Comparison of ENCODE assay signal across 18 mouse cellular contexts in genomic region chr9:52152076-52152826, GRCm38 (mm10). TPM values are rescaled to one million over a fixed set of nuclear protein-coding genes. Genes with fewer than 3 reads are reported as not detected.
DNase-seq lines count a peak whose midpoint lies in the region; ATAC-seq and TF ChIP-seq lines count a peak whose summit lies in the region.
"Had no signal": no experiment of that assay in that cellular context is flagged by ENCODE, and none has a peak within 500 bp of the region (broad histone marks: within the 10 kb centered on the region; RNA-seq: fewer than 3 reads in every experiment).

No protein-coding gene starts in this region.

- no peak overlapping the region for H3K9ac ChIP-seq in hindbrain, embryonic 12.5 days
- H3K9ac ChIP-seq in hindbrain, postnatal 0 days (replicated peaks; ENCODE audit: low read length) = no peak overlapping the region
- 0 out of 2 replicates have a peak overlapping the region, but pooled peaks have one; percentile 22 for H3K9ac ChIP-seq in hindbrain, embryonic 14.5 days
- H3K9ac ChIP-seq in midbrain, embryonic 16.5 days (ENCODE audit: low read depth, low read length) = 0 out of 2 replicates have a peak overlapping the region, but pooled peaks have one; percentile 0
- H3K9ac ChIP-seq: heart, embryonic 12.5 days; liver, embryonic 15.5 days had no signal

- no peaks in the 10 kb centered on the region for H3K27me3 ChIP-seq in hindbrain, embryonic 12.5 days
- no peaks in the 10 kb centered on the region for H3K27me3 ChIP-seq in hindbrain, postnatal 0 days (ENCODE audit: insufficient read depth, low read length)
- H3K27me3 ChIP-seq in hindbrain, embryonic 14.5 days (ENCODE audit: control insufficient read depth, insufficient read depth, low read length) = no peaks in the 10 kb centered on the region
- H3K27me3 ChIP-seq in midbrain, embryonic 16.5 days (ENCODE audit: control insufficient read depth, insufficient read depth, low read depth, low read length) = no peaks in the 10 kb centered on the region
- H3K27me3 ChIP-seq: heart, embryonic 12.5 days; liver, embryonic 15.5 days had no signal

- no peaks in the 10 kb centered on the region for H3K36me3 ChIP-seq in hindbrain, embryonic 12.5 days
- no peaks in the 10 kb centered on the region for H3K36me3 ChIP-seq in hindbrain, postnatal 0 days (ENCODE audit: insufficient read depth, low read length)
- no peaks in the 10 kb centered on the region for H3K36me3 ChIP-seq in hindbrain, embryonic 14.5 days (replicated peaks; ENCODE audit: control insufficient read depth, insufficient read depth)
- H3K36me3 ChIP-seq in midbrain, embryonic 16.5 days (ENCODE audit: control insufficient read depth, insufficient read depth, low read length) = no peaks in the 10 kb centered on the region
- H3K36me3 ChIP-seq: embryonic facial prominence, embryonic 10.5 days; heart, embryonic 12.5 days; liver, embryonic 15.5 days had no signal

- no peak for ATAC-seq in hindbrain, embryonic 12.5 days (ENCODE audit: low FRiP score)
- no peak for ATAC-seq in hindbrain, postnatal 0 days
- no peak for ATAC-seq in hindbrain, embryonic 14.5 days (ENCODE audit: low FRiP score)
- no peak for ATAC-seq in midbrain, embryonic 16.5 days
- ATAC-seq: lung, postnatal 0 days had no signal

- TF ChIP-seq CTCF in hindbrain, postnatal 0 days (IDR thresholded peaks at IDR 0.05; ENCODE audit: low read depth) = no peak

- H3K4me3 ChIP-seq in hindbrain, embryonic 12.5 days = no peak overlapping the region
- H3K4me3 ChIP-seq in hindbrain, postnatal 0 days (ENCODE audit: low read length) = no peak overlapping the region
- H3K4me3 ChIP-seq in hindbrain, embryonic 14.5 days (replicated peaks; ENCODE audit: low read length) = no peak overlapping the region
- no peak overlapping the region for H3K4me3 ChIP-seq in midbrain, embryonic 16.5 days (ENCODE audit: low read depth, low read length)
- H3K4me3 ChIP-seq: embryonic facial prominence, embryonic 10.5 days; heart, embryonic 12.5 days; liver, embryonic 15.5 days had no signal

- peak overlapping the region; percentile 52 for H3K27ac ChIP-seq in hindbrain, embryonic 12.5 days
- H3K27ac ChIP-seq in hindbrain, postnatal 0 days = no peak overlapping the region
- peak overlapping the region; percentile 72 for H3K27ac ChIP-seq in hindbrain, embryonic 14.5 days
- peak overlapping the region; percentile 1; the same call in 1 of the 2 replicates for H3K27ac ChIP-seq in midbrain, embryonic 16.5 days (ENCODE audit: low read length)
- H3K27ac ChIP-seq: embryonic facial prominence, embryonic 10.5 days; liver, embryonic 15.5 days had no signal

- intact Hi-C loops in heart, postnatal 10 days (cut with DNase I) = no loop called here

- WGBS in hindbrain, embryonic 12.5 days = 68% methylated on average over 6 of the region's 6 CpGs
- WGBS in hindbrain, postnatal 0 days = 54% methylated on average over 6 of the region's 6 CpGs
- 51% methylated on average over 6 of the region's 6 CpGs for WGBS in hindbrain, embryonic 14.5 days
- 24% methylated on average over 6 of the region's 6 CpGs for WGBS in midbrain, embryonic 16.5 days

- peaks cover 37% of the 10 kb centered on the region for H3K4me1 ChIP-seq in hindbrain, embryonic 12.5 days
- H3K4me1 ChIP-seq in hindbrain, postnatal 0 days (ENCODE audit: insufficient read depth, low read length) = peaks cover 8% of the 10 kb centered on the region; the same call in 1 of the 2 replicates
- H3K4me1 ChIP-seq in hindbrain, embryonic 14.5 days (replicated peaks; ENCODE audit: control insufficient read depth, insufficient read depth, low read length) = peaks cover 46% of the 10 kb centered on the region
- H3K4me1 ChIP-seq in midbrain, embryonic 16.5 days (ENCODE audit: control insufficient read depth, insufficient read depth, low read length) = peaks cover 37% of the 10 kb centered on the region
- H3K4me1 ChIP-seq: liver, embryonic 15.5 days had no signal

- H3K4me2 ChIP-seq in hindbrain, embryonic 12.5 days (replicated peaks) = no peak overlapping the region
- no peak overlapping the region for H3K4me2 ChIP-seq in hindbrain, postnatal 0 days (ENCODE audit: low read depth, low read length)
- no peak overlapping the region for H3K4me2 ChIP-seq in hindbrain, embryonic 14.5 days (replicated peaks)
- no peak overlapping the region for H3K4me2 ChIP-seq in midbrain, embryonic 16.5 days (ENCODE audit: low read length)
- H3K4me2 ChIP-seq: heart, embryonic 12.5 days; liver, embryonic 15.5 days had no signal

- DNase-seq in hindbrain, postnatal 0 days (ENCODE audit: low spot score) = no peak
- DNase-seq in hindbrain, embryonic 14.5 days (ENCODE audit: low spot score) = no peak
- no peak for DNase-seq in cerebellum, adult 18-20 months
- DNase-seq in heart, postnatal 10 days = no peak
- no peak for DNase-seq in right cerebral cortex, postnatal 36 days (ENCODE audit: low spot score in 2 of 2)
- DNase-seq: adrenal gland, postnatal 10 days; cerebellum, adult 11-12 months; gastrocnemius, postnatal 36 days; heart, postnatal 36 days; kidney, adult 11 months; kidney, postnatal 10 days; thymus, postnatal 4 days had no signal

- H3K9me3 ChIP-seq in hindbrain, embryonic 12.5 days (replicated peaks) = no peaks in the 10 kb centered on the region
- H3K9me3 ChIP-seq in hindbrain, postnatal 0 days (ENCODE audit: low read length) = no peaks in the 10 kb centered on the region
- H3K9me3 ChIP-seq in hindbrain, embryonic 14.5 days (ENCODE audit: control insufficient read depth, low read length) = no peaks in the 10 kb centered on the region
- no peaks in the 10 kb centered on the region for H3K9me3 ChIP-seq in midbrain, embryonic 16.5 days (replicated peaks; ENCODE audit: control insufficient read depth, low read length, poor library complexity, severe bottlenecking)
- H3K9me3 ChIP-seq: embryonic facial prominence, embryonic 10.5 days; heart, embryonic 12.5 days; liver, embryonic 15.5 days had no signal

RNA-seq across cellular contexts. Expression of gene Zc3h12c, which starts 16.1 kb away (rescaled TPM):
- 8.9 and 9.4 TPM in 2 replicates for polyA plus RNA-seq in hindbrain, embryonic 12.5 days (2016; fragmentation: Nextera tagmentation; extraction: Ambion mirVana)
- total RNA-seq in hindbrain, postnatal 0 days (2014; rRNA removed) = 10.8 and 11.8 TPM in 2 replicates
- 3.4 and 3.5 TPM in 2 replicates for polyA plus RNA-seq in hindbrain, postnatal 0 days (2015; fragmentation: Nextera tagmentation; extraction: Ambion mirVana)
- polyA plus RNA-seq in hindbrain, embryonic 14.5 days (2014; fragmentation: Nextera tagmentation; extraction: Ambion mirVana) = 7.1 and 7.2 TPM in 2 replicates
- 3.9 and 5.6 TPM in 2 replicates for polyA plus RNA-seq in midbrain, embryonic 16.5 days (2015; fragmentation: Nextera tagmentation; extraction: Ambion mirVana)
- total RNA-seq in heart, postnatal 10 days (2021) = 10 to 100 TPM; 11.9 to 14.1 TPM

Comparison
In these comparisons a context has a peak if more than half of its experiments do, and no peak if none do; other contexts are left out.
1. H3K9ac ChIP-seq: peak in hindbrain, embryonic 14.5 days (single experiment) and midbrain, embryonic 16.5 days (single experiment); none in hindbrain, embryonic 12.5 days (single experiment) and hindbrain, postnatal 0 days (single experiment).